Mouse (Mus musculus) liver, embryonic 15.5 days (tissue): ENCODE data around the gene Cdk2ap2. TPM values are rescaled to one million over a fixed set of nuclear protein-coding genes. Genes with fewer than 3 reads are reported as not detected.

Source experiments
- ATAC-seq: fragments of 200-750 bp; cut with Nextera tagmentation; 2 replicates; pipeline ENCODE4 v1.8.0; 2017; ENCODE audit warnings: moderate number of reproducible peaks, mild to moderate bottlenecking, moderate library complexity; ENCODE audit not compliant: insufficient read depth
- H3K27ac ChIP-seq: fragments of 300-500 bp; sonication (generic); replicated peaks from 2 replicates; pipeline ENCODE4 v1.5.1; 2015; ENCODE audit warnings: mild to moderate bottlenecking, inconsistent platforms
- H3K27me3 ChIP-seq: fragments of 300-500 bp; sonication (generic); 2 replicates; pipeline ENCODE4 v1.6.1; 2015; ENCODE audit warnings: mild to moderate bottlenecking, inconsistent platforms
- H3K36me3 ChIP-seq: fragments of 300-500 bp; sonication (generic); replicated peaks from 2 replicates; pipeline ENCODE4 v1.6.1; 2015; ENCODE audit warnings: moderate library complexity, mild to moderate bottlenecking, inconsistent platforms
- H3K4me1 ChIP-seq: fragments of 300-500 bp; sonication (generic); replicated peaks from 2 replicates; pipeline ENCODE4 v1.6.1; 2015; ENCODE audit warnings: inconsistent platforms
- H3K4me2 ChIP-seq: fragments of 300-500 bp; sonication (generic); 2 replicates; pipeline ENCODE4 v1.6.1; 2015; ENCODE audit warnings: moderate library complexity, mild to moderate bottlenecking, inconsistent platforms
- H3K4me3 ChIP-seq: fragments of 300-500 bp; sonication (generic); replicated peaks from 2 replicates; pipeline ENCODE4 v1.5.1; 2015; ENCODE audit warnings: mild to moderate bottlenecking, inconsistent platforms
- H3K9ac ChIP-seq: fragments of 300-500 bp; sonication (generic); 2 replicates; pipeline ENCODE4 v1.6.1; 2015; ENCODE audit warnings: moderate library complexity, mild to moderate bottlenecking, inconsistent platforms
- H3K9me3 ChIP-seq: fragments of 300-500 bp; sonication (generic); replicated peaks from 2 replicates; pipeline ENCODE4 v1.6.1; 2016; ENCODE audit warnings: inconsistent platforms
- WGBS: fragments of 180-500 bp; shearing (Covaris S2); methylation state at CpG from one replicate; pipeline ENCODE4 v1.1.7; 2015; ENCODE audit warnings: mixed read lengths; ENCODE audit not compliant: insufficient replicate concordance; 5-methylcytosine and 5-hydroxymethylcytosine counted together
- polyA plus RNA-seq: library from polyadenylated mRNA; unstranded; fragments of >200 nt; fragmentation: Nextera tagmentation; extraction: Ambion mirVana; gene quantifications from 2 replicates; pipeline ENCODE4 v1.2.1, GENCODE M21; 2015

Cdk2ap2 gene
- polyA plus RNA-seq, 1 experiment from 2014 or later, result 115 TPM

DNA sequence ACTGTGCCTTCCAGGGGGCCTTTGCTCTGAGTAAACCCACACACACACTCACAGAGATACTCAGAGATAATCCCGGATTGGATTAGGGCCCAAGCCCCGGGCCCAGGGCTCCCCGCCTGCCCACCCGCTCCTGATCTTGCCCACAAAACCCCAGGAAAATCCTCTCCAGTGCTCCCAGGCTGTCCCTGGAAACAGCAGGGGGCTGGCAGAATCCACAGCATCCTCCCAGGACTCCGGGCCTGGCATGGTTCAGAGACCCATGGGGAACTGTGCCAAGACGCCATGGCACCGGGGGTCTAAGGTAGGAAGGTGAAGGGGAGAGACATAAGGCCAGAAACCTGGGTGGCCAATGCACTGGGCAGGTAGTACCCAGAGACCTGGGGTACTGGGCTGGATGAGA is 13.7 kb upstream of the Cdk2ap2 start:
- peaks cover 50% of the 10 kb centered on the region for H3K4me1 ChIP-seq
- no peak overlapping the region for H3K4me2 ChIP-seq
- H3K4me3 ChIP-seq, result no peak overlapping the region
- WGBS, result 80% methylated on average over 7 of the region's 7 CpGs
- H3K36me3 ChIP-seq, result no peaks in the 10 kb centered on the region
- no peak overlapping the region for H3K9ac ChIP-seq
- H3K27me3 ChIP-seq, result peaks cover 24% of the 10 kb centered on the region; the same call in 1 of the 2 replicates
- no peak overlapping the region for H3K27ac ChIP-seq
- H3K9me3 ChIP-seq, result no peaks in the 10 kb centered on the region
- ATAC-seq, result no peak

DNA sequence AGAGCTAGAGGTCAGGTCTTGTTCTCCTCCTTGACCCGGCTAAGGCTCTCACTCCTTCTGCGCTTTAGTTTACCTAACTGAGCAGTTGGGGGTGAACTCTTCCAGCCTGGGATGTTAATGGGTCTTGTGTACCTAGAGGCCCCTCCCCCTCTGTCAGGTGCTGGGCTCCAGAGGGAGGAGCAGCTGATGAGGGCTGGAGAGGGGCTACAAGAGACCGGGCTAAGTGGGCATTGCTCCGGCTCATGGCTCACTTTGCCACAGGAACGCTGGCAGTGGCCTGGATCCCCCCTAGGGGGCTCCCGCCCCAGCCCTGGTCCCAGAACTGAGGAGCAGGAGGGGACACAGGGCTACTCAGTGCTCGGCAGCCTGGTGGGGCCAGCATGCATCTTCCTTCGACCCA is 13.2 kb upstream of the Cdk2ap2 start:
- WGBS, result 40% methylated on average over 8 of the region's 8 CpGs
- no peak for ATAC-seq
- peaks cover 26% of the 10 kb centered on the region; the same call in 1 of the 2 replicates for H3K27me3 ChIP-seq
- no peak overlapping the region for H3K27ac ChIP-seq
- no peaks in the 10 kb centered on the region for H3K36me3 ChIP-seq
- H3K4me1 ChIP-seq, result peaks cover 52% of the 10 kb centered on the region
- no peak overlapping the region for H3K4me2 ChIP-seq
- no peak overlapping the region for H3K9ac ChIP-seq
- no peak overlapping the region for H3K4me3 ChIP-seq
- no peaks in the 10 kb centered on the region for H3K9me3 ChIP-seq

DNA sequence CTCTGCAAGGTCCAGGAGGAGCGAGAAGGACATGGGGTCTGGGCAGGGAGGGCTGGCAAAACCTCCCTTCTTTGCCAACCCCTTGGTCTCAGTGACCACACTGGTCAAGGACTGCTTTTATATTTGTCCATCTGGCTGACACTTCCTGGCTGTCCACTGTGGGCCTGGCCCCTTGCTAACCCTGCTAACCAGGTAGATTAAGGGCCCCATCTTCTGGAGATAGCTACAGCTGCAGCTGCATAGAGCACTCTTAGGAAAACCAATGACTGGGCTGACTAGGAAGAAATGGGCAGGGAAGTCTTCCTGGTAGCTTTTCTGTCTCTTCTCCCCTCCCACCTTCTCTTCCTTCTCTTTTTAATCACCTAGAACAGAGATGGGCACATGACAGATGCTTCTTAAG is 12.0 kb upstream of the Cdk2ap2 start:
- H3K27me3 ChIP-seq, result peaks cover 35% of the 10 kb centered on the region
- WGBS, result 95% methylated on average over 1 of the region's 1 CpGs
- no peak overlapping the region for H3K4me2 ChIP-seq
- peaks cover 42% of the 10 kb centered on the region for H3K4me1 ChIP-seq
- no peaks in the 10 kb centered on the region for H3K9me3 ChIP-seq
- no peaks in the 10 kb centered on the region for H3K36me3 ChIP-seq
- no peak overlapping the region for H3K27ac ChIP-seq
- no peak overlapping the region for H3K4me3 ChIP-seq
- no peak overlapping the region for H3K9ac ChIP-seq
- ATAC-seq, result 0 out of 2 replicates have a peak, but pooled peaks have one; percentile 23

DNA sequence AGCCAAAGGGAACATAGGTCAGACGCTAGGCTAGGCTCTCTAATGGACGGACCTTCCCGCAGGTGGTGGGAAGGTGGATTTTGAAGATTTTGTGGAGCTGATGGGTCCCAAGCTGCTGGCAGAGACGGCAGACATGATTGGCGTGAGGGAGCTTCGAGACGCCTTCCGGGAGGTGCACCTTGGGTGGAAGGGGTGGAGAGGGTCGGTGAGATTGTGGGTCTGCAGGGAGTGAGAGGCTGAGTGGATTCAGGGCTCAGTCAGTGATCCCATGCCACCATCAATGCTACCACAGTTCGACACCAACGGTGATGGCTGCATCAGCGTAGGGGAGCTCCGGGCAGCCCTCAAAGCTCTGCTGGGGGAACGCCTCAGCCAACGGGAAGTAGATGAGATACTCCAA is 10.8 kb upstream of the Cdk2ap2 start:
- Histone ChIP-seq H3K4me1 (peaks cover 30% of the 10 kb centered on the region), H3K27ac (no peak overlapping the region), H3K4me2 (no peak overlapping the region), H3K9me3 (no peaks in the 10 kb centered on the region), H3K9ac (no peak overlapping the region), H3K27me3 (peaks cover 35% of the 10 kb centered on the region), H3K4me3 (no peak overlapping the region), H3K36me3 (no peaks in the 10 kb centered on the region)
- 81% methylated on average over 15 of the region's 15 CpGs for WGBS
- ATAC-seq, result no peak

DNA sequence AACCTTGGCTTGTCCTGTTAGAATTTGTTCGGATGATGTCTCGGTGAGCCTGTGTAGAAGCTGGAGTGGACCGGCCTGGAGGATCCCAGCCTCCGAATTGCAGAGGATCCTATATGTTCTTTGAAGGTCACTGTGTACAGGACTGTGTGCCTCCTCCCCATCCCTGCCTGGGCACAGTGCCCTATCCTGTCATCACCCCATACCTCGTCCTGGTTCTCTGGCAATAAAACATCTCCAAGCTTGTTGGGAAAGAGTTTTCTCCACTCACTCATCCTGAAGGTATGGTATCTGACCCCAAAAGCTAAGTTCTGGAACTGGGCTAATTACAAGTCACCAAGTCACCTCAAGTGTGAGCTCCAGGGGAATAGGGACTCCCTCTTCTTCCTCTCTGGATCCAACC is 9.9 kb upstream of the Cdk2ap2 start:
- no peaks in the 10 kb centered on the region for H3K9me3 ChIP-seq
- no peak overlapping the region for H3K9ac ChIP-seq
- no peaks in the 10 kb centered on the region for H3K36me3 ChIP-seq
- peaks cover 25% of the 10 kb centered on the region for H3K4me1 ChIP-seq
- no peak overlapping the region for H3K4me3 ChIP-seq
- 68% methylated on average over 5 of the region's 5 CpGs for WGBS
- H3K27me3 ChIP-seq, result peaks cover 35% of the 10 kb centered on the region
- no peak for ATAC-seq
- H3K4me2 ChIP-seq, result no peak overlapping the region
- H3K27ac ChIP-seq, result no peak overlapping the region

DNA sequence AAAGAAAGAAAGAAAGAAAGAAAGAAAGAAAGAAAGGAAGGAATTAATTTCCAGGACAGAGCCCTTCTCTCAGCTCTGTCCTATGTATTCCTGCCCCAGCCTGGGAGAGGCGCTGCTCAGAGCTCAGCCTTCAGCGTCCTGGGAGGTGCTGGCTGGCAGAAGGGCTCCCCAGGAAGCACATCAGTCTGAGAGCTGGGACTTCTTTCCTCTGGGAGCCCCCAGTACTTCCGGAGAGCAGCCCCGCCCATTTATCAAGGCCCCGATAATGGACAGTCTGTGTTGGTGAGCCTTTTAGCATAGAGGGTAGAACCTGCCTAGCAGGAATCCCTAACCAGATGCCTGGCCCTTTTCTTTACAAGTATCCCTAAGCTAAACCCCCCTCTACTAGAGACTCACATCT is 8.8 kb upstream of the Cdk2ap2 start:
- H3K4me2 ChIP-seq, result no peak overlapping the region
- 25% methylated on average over 5 of the region's 5 CpGs for WGBS
- H3K4me1 ChIP-seq, result peaks cover 33% of the 10 kb centered on the region
- H3K9me3 ChIP-seq, result no peaks in the 10 kb centered on the region
- no peak overlapping the region for H3K27ac ChIP-seq
- no peak for ATAC-seq
- H3K4me3 ChIP-seq, result no peak overlapping the region
- no peak overlapping the region for H3K9ac ChIP-seq
- peaks cover 33% of the 10 kb centered on the region for H3K27me3 ChIP-seq
- H3K36me3 ChIP-seq, result no peaks in the 10 kb centered on the region

DNA sequence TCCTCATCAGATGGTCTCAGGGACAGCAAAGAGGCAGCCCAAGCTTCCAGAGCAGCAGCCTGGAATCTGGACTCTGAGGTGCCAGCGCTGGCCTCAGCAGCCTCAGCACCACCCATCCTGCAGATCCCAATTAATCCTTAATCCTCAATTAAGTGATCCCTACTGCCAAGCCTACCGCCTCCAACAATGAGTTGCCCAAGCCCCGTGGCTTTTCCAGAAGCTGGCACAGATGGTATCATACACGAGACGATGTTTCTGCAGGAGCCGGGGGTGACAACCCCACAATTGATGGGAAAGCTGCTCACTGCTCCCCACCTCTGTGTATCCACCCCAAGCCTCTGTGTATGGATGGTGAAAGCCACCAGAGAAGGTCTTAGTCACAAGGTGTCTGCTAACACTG is 7.9 kb upstream of the Cdk2ap2 start:
- Histone ChIP-seq H3K27me3 (peaks cover 24% of the 10 kb centered on the region), H3K4me1 (peaks cover 24% of the 10 kb centered on the region), H3K9me3 (no peaks in the 10 kb centered on the region), H3K9ac (no peak overlapping the region), H3K4me2 (no peak overlapping the region), H3K27ac (no peak overlapping the region), H3K4me3 (no peak overlapping the region), H3K36me3 (no peaks in the 10 kb centered on the region)
- ATAC-seq, result no peak
- 68% methylated on average over 6 of the region's 6 CpGs for WGBS

DNA sequence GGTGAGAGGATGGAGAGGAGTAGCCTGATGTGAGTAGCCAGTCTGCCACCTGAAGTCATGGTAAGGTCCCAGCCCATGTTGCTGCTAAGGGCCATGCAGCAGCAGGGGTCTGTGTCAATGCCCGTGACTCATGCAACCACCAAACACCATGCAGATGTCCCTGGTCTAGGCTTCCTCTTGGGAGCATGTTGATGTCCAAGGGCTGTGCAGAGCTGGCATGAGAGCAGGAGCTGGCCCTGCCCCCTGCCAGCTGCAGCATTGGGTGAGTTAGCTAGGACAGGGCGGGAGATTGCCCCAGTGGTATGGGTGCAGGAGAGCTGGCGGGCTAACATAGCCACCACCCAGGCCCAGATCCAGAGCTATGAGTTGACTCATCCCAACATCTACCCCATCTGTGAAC is 6.5 kb upstream of the Cdk2ap2 start:
- H3K4me2 ChIP-seq, result no peak overlapping the region
- no peak overlapping the region for H3K4me3 ChIP-seq
- no peaks in the 10 kb centered on the region for H3K36me3 ChIP-seq
- 61% methylated on average over 3 of the region's 3 CpGs for WGBS
- H3K27ac ChIP-seq, result no peak overlapping the region
- no peak overlapping the region for H3K9ac ChIP-seq
- peaks cover 14% of the 10 kb centered on the region for H3K4me1 ChIP-seq
- peaks cover 23% of the 10 kb centered on the region for H3K27me3 ChIP-seq
- ATAC-seq, result no peak
- H3K9me3 ChIP-seq, result no peaks in the 10 kb centered on the region

DNA sequence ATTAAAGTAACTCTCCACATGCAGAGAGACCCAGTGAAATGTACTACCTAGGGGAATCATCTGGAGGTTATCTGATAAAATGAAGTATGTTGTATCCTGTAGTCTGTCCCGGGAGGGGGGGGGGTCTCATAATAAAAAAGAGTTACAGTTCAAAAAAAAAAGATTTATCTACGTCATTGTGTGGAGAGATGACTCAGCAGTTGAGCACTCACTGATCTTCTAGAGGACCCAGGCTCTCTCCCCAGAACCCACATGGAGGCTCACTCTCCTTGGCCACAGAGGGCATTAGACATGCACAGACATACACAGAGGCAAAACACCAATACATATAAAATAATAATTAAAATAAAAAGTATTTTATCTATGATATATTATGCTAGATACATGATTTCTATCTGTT is 5.6 kb upstream of the Cdk2ap2 start:
- H3K9me3 ChIP-seq, result no peaks in the 10 kb centered on the region
- H3K9ac ChIP-seq, result no peak overlapping the region
- H3K36me3 ChIP-seq, result no peaks in the 10 kb centered on the region
- no peak overlapping the region for H3K4me2 ChIP-seq
- peaks cover 20% of the 10 kb centered on the region for H3K4me1 ChIP-seq
- 16% methylated on average over 2 of the region's 2 CpGs for WGBS
- H3K4me3 ChIP-seq, result no peak overlapping the region
- H3K27me3 ChIP-seq, result peaks cover 16% of the 10 kb centered on the region
- no peak for ATAC-seq
- H3K27ac ChIP-seq, result no peak overlapping the region

DNA sequence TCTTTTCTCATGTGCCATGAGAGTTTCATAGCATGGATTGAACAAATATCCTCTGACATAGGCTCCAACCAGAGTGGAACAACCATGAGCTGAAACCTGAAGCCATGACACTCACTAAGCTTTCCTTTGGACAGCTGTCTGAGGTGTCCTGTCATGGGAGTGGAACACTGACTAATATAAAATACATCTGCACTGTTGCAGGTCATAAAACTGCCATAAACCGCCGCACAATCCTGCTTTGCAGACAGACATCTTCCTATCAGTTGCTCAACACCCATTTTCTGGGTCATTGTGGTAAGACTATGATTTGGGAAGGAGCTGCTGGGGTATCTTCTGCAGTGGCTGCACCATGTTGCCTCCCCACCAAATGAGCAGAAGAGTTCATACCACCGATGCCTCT is 4.2 kb upstream of the Cdk2ap2 start:
- no peak for ATAC-seq
- WGBS, result 45% methylated on average over 3 of the region's 3 CpGs
- Histone ChIP-seq H3K9me3 (no peaks in the 10 kb centered on the region), H3K27ac (no peak overlapping the region), H3K4me2 (no peak overlapping the region), H3K4me3 (no peak overlapping the region), H3K4me1 (peaks cover 30% of the 10 kb centered on the region), H3K27me3 (peaks cover 11% of the 10 kb centered on the region), H3K9ac (no peak overlapping the region), H3K36me3 (no peaks in the 10 kb centered on the region)

DNA sequence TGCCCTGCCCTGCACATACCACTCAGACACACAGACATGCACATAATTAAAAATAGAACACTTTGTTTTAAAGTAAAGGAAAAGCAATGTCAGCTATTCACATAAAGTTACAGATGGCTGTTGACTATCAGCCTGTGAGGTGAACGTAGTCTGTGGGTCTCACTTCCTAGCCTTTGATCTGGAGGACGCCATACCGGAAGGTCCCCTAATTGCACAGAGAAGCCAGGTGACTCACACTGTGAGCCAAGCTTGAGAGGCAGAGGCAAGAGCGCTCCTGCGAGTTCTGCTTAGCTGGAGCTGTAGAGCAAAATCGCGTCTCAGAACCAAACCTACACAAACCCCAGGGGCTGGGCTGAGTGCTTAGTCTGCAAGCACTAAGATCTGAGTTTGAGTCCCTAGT is 3.2 kb upstream of the Cdk2ap2 start:
- WGBS, result 76% methylated on average over 7 of the region's 7 CpGs
- Histone ChIP-seq H3K27ac (no peak overlapping the region), H3K27me3 (peaks cover 9% of the 10 kb centered on the region), H3K9ac (no peak overlapping the region), H3K4me1 (peaks cover 34% of the 10 kb centered on the region), H3K9me3 (no peaks in the 10 kb centered on the region), H3K4me3 (no peak overlapping the region), H3K36me3 (peaks cover 6% of the 10 kb centered on the region; the same call in 1 of the 2 replicates), H3K4me2 (no peak overlapping the region)
- no peak for ATAC-seq

DNA sequence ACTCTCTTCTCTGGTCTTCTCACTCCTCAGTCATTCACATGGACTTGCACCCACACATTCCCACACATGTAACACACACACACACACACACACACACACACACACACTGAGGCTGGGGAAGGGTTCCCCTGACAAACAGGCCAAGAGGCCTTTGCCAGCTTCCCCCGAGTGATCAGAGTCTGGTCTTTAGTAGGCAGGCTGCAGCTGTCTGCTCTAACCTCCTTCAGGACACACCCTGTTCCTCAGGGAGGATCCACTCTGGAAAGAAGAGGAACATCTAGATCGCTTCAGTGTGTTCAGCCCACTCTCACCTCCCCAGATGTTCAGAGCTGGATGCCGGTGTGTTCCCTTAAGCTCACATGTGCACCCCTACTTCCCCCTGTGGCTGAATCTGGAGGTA is 2.6 kb upstream of the Cdk2ap2 start:
- no peaks in the 10 kb centered on the region for H3K9me3 ChIP-seq
- WGBS, result 69% methylated on average over 3 of the region's 3 CpGs
- peaks cover 3% of the 10 kb centered on the region for H3K27me3 ChIP-seq
- no peak overlapping the region for H3K4me3 ChIP-seq
- no peak overlapping the region for H3K27ac ChIP-seq
- no peak overlapping the region for H3K9ac ChIP-seq
- H3K36me3 ChIP-seq, result peaks cover 6% of the 10 kb centered on the region; the same call in 1 of the 2 replicates
- ATAC-seq, result no peak
- H3K4me1 ChIP-seq, result peaks cover 40% of the 10 kb centered on the region
- no peak overlapping the region for H3K4me2 ChIP-seq
